Mouse (Mus musculus): Measurements from ENCODE around the gene Mrps16.
A peak's percentile ranks its signal among the peaks of the same experiment; 100 is the strongest.

Mrps16 gene

DNA sequence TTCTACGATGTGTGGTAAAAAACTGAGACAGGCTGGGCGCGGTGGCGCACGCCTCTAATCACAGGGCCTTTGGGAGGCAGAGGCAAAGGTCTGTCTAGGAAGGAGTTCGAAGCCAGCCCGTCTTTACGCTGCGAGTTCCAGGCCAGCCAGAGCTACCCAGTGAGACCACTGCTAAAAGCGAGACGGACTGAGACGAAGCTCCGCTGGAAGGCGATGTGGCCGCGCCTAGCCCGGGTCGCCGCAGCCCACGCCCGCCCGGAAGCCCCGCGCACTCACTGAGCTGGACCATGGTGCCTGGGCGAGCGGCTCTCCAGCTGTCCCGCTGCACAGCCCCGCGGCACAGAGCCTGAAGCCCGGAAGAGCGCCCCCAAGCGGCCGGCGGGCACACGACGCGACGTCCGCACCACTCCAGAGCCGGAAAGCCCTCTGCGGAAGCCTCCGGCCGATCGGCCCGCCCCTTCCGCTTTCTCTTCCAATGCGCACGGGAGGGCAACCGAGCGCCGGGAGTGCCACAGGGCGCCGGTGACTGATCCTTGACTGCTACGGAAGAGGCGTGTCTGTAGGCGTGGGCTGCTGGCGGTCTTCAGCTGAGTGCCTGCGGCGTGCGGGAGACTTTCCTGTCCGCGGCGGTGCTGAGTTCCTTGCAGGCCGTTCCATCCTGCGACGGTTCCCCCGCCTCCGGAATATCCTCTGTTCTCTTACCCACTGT, at the start of gene Mrps16:
TSS of gene Mrps16 (minus strand) at position 430 of the 709 bp plus-strand sequence.
- DNase-seq (ENCODE audit: low spot score in 2 of 2) = peak; percentile 78 to 96

DNA sequence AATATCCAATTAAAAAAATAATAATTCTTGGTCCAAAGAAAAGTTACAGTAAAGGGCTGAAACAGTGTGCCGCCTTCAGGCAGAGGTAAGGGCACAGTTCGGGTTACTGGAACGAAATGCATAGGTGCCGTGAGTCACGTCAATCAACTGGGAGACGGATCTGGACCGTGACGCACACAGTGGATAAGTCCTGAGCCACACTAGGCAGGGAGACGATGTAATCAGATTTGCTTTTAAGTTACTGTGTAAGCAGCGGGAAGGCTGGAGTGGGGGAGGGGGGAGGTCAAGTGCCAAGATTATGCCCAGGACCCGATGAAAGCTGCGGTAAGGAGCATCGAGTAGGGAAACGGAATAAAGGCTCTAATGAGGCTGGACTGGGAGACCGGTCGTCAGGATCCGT, 48.8 kb upstream of the Mrps16 start:
- no peak for DNase-seq (ENCODE audit: low spot score in 2 of 2)

DNA sequence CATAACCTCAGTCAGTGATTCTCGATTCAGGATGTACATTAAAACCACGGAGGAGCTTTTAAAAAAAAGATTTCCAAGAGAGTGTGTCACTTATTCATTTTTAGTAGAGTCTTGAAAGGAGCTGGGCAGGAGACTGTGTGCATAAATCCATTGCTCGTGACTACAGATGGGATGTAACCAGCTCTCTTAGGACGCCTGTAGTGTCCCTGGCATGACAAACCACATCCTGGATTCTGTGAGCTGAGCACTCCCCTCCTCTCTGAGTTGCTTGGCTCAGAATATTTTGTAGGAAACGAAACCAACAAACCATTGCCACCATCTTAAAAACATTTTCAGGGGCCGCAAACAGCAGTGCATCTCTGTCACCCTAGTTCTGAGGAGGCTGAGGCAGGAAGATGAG, 43.5 kb upstream of the Mrps16 start:
- DNase-seq (ENCODE audit: low spot score in 2 of 2) = no peak

DNA sequence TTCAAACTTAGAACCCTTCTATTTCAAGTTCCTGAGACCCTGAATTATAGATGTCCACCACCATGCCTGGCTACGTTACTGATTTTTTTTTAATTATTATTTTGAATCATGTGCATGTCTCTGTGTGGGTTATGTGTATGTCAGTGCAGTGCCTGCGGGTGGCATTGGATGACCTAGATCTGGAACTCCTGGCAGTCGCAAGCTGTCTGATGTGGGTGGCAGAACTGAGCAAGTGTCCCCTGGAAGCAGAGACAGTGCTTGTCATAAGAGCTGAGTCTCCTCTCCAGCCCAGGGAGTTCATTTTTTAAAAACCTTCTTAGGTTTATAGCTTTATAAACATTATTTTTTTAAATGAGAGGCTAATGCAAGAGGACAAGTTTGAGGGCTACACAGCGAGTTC, 39.0 kb upstream of the Mrps16 start:
- no peak for DNase-seq (ENCODE audit: low spot score in 2 of 2)

DNA sequence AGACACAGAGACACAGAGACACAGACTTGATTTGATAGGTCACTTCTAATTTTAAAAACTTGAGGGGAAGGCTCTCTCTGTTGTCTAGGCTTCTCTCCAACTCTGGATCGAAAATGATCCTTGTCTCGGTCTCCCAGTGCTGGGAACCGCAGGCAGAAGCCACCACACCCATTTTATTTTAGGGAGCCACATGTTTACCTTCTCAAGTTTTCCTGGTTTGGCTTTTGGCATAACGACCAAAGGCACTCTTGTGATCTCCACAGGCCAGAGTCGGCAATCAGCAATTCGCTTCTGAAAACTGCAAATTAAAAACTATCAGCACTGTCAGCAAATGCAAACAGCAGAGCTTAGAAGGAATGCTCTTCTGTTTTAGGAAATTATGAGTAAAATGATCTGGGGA, 38.3 kb upstream of the Mrps16 start:
- DNase-seq (ENCODE audit: low spot score in 2 of 2) = no peak

DNA sequence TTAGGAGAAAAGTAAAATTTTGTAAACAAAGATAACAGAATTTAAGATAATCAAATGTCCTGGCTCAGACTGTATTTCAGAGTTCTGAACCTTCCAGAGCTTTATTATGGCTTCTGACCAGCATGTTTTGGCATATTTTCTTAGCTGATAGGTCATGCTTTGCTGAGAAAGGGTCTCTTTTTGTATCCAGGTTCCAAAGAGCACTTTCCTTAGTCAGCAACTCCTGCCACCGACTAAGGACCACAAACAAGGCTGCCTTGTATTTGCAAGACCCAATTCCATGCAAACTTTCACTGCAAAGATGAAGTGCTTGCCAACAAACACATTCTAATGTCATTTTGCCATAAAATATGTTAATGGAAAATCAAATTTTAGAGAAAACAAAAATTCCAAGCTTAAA, 36.4 kb upstream of the Mrps16 start:
- no peak for DNase-seq (ENCODE audit: low spot score in 2 of 2)

DNA sequence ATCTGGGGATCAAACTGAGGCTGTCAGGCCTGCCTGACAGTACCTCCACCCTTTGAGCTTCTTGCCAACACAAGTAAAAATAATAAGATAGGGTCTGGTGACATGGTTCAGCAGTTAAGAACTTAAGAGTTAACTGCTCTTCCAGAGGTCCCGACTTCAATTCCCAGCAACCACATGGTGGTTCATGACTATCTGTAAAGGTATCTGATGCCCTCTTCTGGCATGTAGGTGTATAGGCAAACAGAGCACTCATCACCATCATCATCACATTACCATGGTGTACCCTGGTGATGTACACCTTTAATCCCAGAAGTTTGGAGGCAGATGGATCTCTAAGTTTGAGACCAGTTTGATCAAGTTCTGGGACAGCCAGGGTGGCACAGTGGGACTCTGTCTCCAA, 35.2 kb upstream of the Mrps16 start:
- no peak for DNase-seq (ENCODE audit: low spot score in 2 of 2)

DNA sequence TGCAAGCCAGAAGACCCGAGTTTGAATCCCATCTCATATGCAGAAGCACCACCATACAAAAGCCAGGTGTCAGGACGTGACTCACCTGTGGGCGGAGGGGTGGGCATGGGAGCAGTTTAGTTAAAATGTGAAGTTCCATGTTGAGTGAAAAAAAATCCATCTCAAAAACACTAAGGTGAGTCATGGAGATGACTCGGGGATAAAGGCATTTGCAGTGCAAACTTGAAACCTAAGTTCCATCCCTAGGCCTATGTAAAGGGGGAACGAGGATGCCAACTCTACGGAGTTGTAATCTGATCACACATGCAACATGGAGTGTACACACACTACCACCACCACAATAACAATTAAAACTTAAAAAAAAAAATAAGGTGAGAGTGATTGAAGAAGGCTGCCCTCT, 29.6 kb upstream of the Mrps16 start:
- no peak for DNase-seq (ENCODE audit: low spot score in 2 of 2)

DNA sequence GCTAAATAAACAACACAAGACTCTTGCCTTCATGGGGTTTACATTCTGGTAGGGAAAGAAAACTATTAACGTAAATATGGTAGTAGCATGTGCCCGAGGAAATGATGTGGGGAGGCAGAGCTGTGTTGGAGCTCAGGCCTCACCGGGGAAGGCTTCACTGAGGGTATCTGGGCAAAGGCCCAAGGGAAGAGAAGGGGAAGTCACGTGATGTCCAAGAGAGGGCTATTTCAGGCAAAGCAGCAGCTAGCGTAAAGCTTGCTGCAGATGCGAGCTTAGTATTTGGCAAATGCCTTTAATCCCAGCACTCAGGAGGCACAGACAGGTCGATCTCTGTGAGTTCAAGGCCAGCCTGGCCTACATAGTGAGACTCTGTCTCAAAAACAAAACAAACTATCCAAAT, 28.8 kb upstream of the Mrps16 start:
- peak in 1 of 2 experiments; percentile 21 for DNase-seq (ENCODE audit: low spot score in 2 of 2)

DNA sequence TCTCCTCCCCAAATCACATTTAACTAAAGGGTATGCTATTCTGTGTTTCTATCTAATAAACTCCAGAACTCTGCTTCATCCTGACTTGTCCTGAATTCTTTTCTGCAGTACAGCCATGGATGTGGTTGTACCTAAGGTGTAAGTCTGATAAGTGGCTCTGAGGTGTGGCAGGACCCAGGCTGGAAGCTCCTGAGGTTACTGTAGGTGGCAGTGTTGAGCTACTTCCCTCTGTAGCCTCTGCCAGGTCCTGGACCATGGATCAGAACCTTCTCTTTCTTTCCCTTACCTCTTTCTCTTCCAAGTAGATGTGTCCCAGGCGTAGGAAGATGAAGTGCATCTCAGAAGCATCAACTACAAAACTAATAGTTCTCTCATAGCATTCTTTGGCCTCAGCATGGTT, 6.6 kb upstream of the Mrps16 start:
- DNase-seq (ENCODE audit: low spot score in 2 of 2) = peak in 1 of 2 experiments; percentile 50

DNA sequence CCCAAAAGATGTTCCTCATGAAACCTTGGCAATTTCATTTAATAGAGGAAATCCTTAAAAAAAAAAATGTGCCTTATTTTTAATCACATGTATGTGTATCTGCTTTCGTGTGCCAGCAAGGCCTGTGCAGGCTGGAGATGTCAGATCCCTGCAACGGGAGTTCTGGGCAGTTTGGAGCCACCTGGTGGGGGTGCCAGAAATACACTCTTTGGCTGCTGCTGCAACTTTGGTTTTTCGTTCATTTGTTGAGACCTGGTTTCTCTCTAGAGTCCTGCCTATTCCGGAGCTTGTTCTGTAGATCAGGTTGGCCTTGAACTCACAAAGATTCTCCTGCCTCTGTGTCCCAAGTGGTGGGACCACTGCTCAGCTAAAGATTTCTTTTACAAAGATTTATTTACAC, 5.4 kb upstream of the Mrps16 start:
- DNase-seq (ENCODE audit: low spot score in 2 of 2) = peak in 1 of 2 experiments; percentile 72

DNA sequence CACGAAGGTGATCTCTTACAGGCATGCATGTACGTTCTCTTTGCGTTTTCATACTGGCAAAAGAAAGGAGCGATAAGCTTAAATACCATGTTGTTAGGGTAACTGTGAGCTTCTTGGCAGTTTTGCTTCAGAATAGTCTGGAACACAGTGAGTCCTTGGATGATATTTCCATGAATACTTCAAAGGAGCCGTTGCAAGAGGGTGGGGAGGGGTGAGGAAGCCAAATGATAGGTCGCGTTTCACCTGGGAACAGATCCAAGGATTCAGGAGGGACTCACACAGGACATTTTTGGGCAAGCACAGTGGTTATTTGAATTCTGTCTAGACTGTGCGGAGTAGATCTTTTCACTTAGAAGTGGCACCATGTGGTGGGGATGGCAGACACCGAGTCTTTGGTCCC, 3.8 kb upstream of the Mrps16 start:
- no peak for DNase-seq (ENCODE audit: low spot score in 2 of 2)

DNA sequence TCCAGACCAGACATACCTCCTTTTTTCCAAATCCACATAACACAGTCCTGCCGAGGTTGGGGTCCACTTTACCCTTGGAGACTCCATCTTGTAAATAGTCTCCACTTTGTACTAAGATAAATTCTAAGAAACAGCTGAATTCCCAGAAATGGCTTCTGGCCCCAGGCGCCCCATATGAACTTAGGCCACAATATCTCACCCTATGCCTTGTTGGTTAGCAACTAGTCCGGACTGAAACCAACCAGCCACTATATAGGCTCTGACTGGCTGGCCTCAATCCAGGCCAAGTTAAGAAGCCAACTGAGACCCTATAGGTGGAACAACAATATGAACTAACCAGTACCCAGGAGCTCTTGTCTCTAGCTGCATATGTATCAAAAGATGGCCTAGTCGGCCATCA, 1.1 kb downstream of the Mrps16 start:
- no peak for DNase-seq (ENCODE audit: low spot score in 2 of 2)

DNA sequence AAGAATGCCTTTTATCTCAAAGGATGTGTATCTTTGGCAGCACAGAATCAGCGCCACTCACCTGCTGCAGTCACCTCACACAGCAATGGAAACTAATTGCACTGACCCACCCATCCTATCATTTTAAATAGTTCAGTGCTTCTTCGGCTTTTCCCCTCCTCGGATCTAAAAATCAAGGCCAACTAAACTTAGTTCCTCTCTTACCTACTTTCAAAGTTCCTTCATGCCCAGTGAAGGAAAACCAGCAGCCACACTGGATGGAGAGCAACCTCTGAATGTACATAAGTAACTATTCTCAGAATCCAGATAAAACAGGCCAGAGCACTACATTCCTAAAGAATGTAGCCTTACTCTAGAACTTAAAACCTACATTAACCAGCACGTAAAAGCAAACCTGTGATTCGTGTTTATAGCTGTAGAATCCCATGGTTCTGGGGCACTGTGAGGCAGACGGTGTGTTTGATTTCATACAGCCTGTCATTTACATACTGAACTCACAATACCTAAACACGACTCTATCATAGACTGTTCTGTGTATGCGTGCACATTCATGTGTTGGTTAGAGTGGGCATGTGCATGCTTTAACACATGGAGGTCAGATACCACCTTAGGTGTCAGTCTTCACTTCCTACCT, 3.9 kb downstream of the Mrps16 start:
- no peak for DNase-seq (ENCODE audit: low spot score in 2 of 2)

DNA sequence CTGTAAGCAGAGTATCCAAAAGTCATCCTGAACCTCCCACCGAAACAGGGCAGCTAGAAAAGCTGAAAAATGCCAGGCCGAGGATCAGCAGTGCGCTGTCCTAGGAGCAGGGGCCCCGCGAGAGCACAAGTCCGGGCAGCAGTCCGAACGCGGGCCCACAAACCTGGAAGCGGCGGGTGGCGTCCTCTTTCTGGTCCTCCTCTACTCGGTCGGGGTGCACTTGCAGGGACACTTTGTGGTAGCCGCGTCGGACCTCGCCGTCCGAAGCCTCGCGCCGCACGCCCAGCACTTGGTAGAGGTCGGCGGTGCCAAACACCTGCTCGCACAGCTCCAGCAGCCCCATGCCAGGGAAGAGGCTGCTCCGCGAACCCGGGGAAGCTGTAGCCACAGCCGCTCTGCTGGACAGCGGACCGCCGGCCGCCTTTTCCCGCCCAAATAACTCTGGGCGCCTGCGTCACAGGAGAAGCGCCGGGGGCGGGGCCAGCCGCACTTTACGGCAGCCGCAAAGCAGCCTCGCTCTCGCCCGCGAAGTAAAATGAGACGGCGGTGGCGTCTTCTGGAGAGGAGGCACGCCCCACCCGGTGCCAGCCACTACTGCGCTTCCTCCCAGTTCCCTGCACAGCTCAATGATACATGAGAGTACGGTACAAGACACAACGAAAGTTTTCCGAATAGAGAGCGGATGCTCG, 4.8 kb downstream of the Mrps16 start, which contains the start of gene Dnajc9:
TSS of gene Dnajc9 (minus strand) at position 470 of the 689 bp plus-strand sequence.
- DNase-seq (ENCODE audit: low spot score in 2 of 2) = peak; percentile 98 to 99

DNA sequence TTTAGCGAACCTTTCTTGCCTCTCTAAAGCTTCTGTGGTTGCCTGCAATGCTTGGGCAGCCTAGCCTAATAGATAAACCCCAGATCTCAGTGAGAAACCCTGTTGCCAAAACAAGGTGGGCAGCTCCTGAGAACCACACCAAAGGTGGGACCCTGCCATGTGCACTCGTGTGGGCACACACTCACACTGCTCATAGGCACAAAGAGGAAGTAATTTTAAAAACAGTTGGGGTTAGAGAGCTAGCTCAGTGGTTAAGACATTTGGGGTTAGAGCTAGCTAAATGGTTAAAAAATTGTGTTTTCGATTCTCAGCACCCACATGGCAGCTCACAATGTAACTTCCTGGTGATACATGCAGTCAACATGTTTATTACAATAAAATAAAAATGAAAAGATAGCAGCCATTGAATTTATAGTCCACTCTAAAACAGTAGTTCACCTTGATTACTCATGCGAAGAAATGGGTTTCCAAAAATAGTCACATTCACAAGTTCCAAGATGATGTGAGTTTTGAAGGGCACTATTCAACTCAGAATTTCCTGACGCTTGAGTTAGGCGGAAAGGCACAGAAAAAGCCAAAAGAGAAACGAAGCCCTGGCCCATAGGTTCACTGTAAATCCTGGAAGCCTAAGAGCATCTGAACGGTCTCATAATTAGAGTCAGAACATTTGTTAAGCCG, 13.5 kb downstream of the Mrps16 start:
- peak in 1 of 2 experiments; percentile 58 for DNase-seq (ENCODE audit: low spot score in 2 of 2)

DNA sequence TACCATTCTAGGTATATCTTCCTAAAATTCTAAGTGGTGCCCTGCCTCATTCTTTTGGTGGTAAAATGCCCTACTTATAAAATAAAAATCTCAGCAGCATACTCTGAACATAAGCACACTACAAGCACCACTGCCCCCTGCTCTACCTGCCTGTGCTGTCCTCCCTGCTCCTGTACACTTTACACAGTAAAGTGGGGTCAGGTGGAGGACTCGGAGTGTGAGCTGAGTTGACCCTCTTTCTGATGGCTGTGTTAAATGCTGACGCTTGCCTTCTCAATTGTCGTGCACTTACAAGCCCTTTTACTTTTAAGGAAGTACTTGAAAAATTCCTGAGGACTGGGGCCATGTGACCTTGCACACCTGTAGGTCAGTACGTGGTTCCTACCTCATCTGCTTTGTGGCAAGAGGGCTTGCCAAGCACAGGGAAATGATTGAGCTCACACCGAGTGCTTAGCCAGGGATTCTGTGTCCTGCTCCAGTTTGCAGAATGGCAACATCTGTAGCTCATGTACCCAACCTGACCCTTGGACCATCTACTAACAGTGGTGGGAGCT, 14.3 kb downstream of the Mrps16 start:
- DNase-seq (ENCODE audit: low spot score in 2 of 2) = no peak

DNA sequence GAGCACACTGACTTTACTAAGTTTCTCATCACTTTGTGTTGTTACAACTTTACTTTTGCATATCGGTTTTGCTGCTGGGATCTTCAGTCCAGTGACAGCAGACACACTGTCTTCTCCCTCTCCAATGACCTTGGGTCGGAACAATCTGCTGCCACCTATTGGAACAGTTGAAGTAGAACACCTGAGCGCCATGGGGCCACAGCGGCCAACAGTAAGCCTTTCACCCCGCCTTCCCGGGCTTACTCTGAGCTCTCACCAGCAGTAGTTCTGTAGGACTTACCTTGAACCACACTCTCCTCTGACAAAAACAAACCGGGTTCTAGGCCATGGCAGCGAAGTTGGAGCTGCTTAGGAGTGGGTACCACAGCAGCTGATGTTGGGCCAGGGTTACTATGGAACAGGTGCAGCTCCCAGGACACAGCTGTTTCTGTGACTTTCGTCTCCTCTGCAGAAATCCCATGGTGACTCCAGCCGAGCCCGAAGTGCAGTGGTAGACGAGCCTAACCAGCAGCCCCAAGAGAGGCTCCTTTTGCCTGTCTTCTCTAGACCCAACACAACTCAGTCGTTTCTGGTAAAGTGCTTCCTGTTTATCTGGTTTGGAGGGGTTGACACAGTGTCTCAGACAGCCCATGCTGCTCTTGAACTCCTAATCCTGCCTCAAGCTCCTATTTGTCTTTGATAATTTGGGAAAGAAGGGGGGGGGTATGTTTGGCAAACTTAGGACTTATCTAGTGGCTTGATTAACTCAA, 14.9 kb downstream of the Mrps16 start:
- DNase-seq (ENCODE audit: low spot score in 2 of 2) = peak; percentile 35 to 72

DNA sequence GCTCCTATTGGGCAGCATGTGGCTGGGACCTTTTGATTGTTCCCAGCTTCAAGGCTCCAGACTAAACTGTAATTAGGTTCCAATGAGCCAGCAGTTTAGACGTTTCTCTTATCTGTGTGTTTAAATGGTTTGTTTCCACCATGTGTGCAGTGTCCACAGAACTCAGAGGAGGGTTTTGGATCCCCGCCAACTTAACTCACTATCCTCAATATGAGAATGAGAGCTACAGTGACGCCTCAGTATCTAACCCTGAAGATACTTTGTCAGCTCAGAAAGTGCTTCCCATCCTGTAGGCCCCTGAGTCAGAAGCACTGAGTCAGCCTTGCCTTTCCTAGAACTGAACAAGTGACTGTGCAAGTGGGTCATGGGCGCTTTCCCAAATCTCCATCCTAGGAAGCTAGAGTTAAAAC, 16.3 kb downstream of the Mrps16 start:
- DNase-seq (ENCODE audit: low spot score in 2 of 2) = peak in 1 of 2 experiments; percentile 38

DNA sequence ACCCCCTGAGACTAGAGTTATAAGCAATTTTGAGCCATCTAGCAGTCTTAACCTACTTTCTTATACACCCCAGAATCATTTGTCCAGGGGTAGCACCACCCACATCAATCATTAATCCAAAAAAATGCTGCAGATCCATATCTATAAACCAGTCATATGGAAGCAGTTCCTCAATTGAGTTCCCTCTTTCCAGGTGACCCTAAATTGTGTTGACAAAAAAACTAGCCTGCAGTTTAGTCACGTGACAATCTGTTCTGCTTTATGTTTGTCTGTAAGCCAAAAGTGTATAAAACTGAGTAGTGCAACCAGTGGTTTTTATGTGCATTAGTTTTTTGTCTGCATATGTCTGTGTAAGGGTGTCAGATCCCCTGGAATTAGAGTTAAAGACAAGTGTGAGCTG, 21.6 kb downstream of the Mrps16 start:
- no peak for DNase-seq (ENCODE audit: low spot score in 2 of 2)

DNA sequence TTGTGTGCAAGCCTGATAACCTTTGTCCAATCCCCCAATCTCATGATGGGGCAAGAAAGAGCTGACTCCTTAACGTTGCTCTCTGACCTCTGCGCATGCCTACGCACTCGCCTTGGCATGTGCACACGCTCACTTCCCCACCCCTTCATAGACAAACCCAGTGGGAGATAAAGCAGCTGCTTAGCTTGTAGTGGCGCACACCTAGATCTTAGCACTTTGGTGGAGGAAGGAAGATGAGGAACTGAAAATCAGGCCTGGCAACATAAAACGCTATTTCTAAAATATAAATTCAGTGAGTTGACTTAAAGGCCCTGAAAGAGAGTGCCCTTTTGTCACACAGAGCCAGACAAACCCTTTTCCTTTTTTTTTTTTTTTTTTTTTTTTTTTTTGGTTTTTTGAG, 22.6 kb downstream of the Mrps16 start:
- DNase-seq (ENCODE audit: low spot score in 2 of 2) = peak in 1 of 2 experiments; percentile 50
